Mouse (Mus musculus): ENCODE results near the gene Fancc.

Gene Fancc

DNA sequence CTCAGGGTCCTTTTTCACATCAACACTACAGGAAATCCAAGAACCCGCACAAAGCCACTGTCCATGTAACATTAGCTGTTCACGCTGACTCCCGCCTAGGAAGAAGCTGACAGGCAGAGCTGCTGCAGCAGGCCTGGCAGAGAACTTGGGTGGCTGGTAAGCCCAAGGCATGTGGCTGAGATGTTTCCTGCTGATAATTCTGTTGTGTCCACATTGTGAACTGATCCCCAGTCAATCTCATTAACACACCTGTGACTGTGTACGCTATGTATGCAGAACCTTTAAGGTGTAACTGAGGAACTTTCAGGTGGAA, 182.5 kb downstream of the Fancc start:
- DNase-seq, result no peak

DNA sequence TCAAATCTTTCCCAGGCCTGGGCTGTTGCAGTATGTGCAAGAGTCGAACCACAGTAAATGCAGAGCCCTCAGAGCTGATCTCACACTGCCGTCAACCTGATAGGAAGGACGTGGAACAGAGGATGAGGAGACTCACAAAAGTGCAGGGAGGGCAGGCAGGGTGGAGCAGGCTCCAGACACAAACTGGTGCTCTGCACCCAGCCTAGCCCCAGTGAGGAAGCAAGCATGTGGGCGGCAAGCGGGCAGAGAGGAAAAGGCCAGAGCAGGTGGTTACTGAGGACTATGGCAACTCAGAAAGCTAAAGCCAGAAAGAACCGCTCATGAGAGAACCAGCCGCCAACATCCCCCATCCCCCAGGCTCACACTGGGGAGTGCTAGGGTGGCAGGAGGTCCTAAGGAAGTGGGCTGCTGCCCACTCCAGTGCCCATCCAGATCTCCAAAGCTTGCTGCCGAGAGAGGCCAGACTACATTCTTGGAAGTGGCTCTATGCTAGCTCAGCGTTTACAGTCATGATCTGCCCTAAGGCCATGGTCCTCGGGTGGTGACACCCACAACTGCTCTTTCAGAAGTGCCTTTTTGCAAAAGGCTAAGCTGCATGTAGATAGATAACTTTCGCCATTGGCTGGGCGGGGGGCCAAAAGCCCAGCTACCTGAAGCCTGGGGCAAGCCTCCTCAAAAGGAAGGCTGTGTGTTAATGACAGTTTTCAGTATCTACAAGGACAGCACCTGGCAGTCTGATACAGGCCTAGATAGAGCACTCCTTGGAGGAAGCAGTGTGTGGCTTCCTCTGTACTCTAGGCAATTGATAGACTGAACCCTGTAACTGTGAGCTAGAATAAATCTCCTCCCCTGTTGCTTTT, 183.1 kb downstream of the Fancc start:
- DNase-seq, result no peak

DNA sequence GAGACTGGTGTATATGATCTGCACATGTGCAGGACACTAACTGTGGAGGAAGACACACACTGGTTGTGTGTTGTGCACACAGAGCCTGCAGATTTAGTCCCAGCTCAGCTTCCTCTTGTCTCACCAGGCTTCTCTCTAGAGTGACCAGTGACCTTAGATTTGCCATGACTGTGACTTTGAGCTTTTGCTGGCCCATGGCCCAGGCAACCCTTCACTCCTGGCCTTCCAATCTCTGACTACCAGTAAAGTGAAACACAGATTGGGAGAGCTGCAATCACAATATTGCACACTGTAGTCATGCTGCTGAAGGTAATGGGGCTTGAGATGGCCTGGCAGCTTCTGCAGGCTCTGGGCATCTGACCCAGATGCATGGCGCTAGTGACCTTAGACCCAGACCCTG, 183.8 kb downstream of the Fancc start:
- DNase-seq, result no peak

DNA sequence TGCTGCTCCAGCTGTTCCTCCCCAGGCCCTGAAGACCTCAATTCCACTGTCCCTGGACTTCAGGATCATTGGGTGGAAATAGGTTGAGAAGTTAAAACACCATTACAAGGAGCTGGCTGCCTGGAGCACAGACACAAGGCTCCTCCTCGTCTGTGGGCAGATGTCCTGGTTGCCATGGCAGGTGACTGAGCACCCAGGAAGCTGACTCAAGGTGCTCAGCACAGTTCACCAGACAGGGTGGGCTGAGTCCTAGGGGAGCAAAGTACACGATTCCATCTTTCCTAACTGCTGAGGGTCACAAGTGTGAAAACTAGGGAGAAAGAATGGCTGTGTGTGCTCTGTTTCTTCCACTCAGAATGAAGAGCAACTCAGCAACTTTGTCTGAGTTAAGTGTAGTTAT, 185.9 kb downstream of the Fancc start:
- no peak for DNase-seq

DNA sequence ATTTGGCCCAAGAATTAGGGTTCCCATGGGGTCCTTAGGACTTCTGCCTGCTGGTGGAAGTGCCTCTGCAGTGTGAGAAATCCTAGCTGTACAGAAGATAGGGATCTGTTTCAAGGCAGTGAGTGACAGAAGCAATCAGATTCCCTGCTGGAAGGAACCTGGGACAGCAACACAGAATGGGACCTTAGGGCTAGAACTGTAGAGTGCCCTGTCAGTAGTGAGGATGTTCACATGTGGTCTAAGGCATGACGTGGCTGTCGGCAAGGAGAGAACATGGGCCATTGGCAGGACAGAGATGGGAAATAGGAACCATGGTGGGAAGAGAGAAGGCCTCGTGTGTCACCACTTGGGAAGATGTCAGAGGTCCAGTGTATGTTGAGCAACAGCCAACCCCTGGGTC, 187.5 kb downstream of the Fancc start:
- DNase-seq, result no peak

DNA sequence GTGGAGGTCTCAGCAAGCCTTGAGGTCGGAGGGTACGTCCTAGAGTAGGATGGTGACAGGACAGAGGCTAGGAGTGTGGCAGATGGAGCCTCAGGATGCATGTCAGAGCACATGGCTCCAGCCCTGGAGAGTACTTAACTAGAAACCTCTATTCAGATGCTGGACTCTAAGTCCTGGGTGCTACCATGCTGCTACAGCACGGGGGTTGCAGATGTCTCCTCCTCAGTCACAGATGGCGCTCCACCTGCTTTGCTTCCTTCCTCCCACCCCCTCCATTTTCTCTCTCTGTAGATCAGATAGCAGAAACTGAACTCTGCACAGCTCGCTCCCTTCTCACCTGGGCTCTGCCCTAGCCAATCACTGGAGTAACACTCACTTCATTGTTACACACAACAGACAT, 190.3 kb downstream of the Fancc start:
- DNase-seq, result no peak

DNA sequence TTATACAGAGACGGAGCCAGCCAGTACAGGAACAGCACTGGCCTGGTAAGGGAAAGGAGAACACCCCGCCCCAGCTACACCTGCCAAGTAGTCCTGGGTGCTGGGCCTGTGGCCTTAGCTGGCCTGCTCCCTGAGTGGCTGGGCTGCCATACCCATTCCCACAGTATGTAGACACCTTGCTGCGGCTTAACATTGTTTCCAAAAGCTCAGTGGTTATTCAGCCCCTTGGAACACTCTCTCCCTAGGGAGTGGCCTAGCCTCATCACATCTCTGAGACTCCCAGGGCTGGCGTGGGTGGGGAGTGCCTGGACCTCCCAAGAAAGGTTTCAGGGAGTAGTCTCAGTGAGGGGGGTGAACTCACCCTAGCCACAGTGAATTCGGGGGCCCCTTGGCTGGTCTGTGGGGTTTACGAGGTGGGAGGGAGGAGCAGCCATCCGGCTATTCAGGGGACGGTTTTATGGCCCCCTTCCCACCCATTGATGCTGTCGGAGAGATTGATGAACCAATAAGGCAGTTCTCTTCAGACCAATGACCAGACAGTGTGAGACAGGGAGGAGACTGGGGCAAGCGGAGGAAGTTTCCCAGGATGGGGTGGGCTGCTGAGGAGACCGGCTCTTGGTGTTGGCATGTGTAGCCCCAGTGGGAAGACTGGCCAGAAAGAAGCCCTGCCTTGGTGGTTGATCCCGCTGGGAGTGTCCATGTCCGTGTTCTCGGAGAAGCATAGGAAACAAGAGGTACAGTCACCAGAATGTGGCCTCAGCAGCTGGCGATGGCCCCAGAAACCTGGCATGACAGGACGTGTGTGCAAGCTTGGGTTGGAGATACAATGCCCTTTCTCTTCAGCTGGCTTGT, 191.7 kb downstream of the Fancc start:
- no peak for DNase-seq

DNA sequence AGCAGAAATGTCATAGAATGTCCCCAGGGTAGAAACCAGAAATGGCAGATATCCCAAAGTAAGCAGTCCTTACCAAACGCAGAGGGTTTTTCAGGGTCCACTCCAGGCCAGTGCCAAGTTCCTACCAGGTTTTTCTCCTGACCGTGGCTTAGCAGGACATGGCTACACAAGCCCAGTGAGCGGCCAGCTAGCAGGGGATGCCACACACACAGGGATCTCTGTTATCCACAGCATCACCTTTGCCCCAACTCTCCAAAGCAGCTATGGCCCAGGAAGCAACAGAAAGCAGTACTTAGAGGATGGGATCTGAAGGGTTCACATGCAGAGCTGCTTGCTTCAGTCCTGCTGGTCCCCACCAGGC, 192.3 kb downstream of the Fancc start:
- no peak for DNase-seq

DNA sequence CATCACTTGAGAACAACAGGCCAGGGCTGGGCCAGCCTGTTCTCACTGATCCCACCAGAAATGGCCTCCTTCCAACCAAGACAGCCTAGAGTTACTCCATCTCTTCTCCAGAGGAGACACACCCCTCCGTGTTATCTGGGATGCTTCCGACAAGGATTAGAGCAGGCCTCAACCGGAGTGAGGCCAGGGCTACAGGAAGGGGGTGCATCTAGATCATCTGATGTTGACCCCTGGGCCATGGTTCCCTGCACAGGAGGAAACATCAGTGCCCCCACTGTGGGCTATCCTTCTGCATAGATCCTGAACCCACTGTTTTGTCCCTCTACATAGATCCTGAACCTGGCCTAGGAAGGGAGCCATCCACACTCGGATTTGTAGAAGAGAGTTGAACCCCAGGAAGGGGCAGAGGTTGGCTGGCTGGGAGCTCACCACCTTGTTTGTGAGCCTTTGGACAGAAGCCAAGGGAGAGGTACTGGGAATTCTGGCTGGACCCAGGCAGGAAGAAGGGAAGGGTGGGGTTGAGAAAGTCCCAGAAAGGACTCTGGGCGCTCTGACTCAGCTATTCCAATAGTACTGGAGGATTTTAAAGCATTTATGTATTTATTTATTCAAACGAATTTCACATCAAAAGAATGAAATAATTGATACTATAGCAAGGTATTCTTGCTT, 192.8 kb downstream of the Fancc start:
- DNase-seq, result no peak

DNA sequence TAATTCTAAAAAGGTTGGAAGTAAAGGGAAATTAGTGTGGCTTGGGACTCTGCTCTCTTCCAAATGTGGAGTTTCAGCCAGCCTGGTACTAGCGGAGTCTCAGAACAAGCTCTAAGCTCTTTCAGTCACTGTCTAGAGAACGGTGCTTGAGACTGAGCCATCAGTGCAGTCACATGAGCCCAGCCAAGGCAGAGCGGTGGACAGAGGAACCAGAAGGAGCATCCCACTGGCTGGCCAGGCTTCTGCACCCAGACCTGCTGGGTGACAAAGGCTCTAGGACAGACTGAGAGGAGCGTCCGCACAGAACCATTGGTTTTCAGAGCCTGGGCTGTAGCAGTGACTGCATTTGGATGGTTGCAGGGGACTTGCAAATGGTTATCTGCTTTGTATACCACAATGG, 194.7 kb downstream of the Fancc start:
- DNase-seq, result no peak

DNA sequence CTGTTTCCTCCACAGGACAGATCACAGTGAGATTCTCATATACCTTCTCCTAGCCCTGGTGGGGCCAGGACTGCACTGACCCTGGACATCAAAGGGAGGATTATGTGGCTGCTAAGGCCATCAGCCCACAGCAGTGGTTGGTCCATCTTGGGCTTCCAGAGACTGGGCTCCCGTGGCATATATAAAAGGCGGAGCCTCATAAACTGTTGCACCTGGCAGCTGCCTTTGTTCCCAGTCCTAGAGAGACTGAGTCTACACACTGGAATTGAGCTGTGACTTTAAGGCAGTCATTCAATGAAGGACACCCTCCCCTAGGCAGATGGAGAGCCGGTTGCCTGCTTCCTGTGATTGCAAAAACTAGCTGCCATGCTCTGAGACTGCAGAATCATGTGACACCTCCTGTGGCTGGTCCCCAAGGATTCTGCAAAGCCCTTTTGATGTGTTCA, 195.3 kb downstream of the Fancc start:
- no peak for DNase-seq

DNA sequence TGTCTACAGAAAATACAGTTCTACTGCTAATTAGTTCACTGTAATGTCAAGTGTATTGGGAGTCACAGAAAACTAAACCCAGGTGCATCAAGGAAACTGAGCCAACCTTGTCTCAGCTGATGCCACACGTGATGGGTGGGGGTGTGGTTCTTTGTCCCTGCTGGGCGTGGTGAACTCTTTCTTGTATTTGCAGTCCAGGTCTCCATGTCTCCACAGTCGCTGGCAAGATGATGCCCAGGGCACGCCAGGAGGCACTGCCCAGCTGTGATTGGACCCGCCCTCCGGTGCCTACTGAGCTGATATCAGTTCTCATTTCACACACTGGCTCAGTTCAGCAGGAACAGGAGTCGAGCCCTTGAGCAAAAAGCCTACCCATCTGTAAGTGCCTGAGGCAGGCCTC, 196.1 kb downstream of the Fancc start:
- no peak for DNase-seq

DNA sequence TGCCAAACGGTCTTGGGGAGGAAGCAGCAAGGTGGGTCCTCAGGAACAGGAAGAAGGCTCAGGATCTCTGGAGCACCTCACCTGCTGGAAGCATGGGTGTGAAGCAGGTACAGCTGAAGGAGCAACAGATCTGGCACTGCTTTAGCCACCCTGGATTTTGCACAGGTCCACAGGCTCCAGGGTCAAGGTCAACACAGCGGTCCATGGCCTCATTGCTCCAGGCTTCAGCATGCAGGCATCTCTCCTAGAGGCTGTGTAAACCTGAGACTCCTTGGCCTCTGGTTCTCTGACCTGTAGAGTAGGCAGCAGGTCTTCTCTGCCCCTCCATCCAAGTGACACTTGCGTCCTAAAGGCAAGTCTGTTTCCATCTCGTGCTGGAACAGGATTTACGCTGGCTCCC, 198.1 kb downstream of the Fancc start:
- no peak for DNase-seq

DNA sequence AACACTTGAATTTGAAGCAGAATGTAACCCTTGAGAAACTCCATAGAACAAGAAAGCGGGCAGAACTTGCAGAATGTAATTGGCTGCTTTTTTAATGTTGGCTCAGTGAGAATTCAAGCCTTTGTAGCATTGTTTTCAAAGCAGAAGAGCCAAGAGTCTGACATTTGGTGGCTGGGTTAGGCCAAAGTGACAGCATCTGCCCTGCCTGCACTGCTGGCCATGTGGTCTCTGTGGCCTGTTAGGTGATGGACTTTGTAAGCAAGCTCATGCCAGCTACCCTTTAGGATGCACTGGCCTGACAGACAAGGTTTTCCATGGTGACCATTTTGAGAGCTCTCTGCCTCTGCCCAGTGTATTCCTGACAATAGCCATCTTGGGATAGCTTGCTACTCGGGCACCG, 199.1 kb downstream of the Fancc start:
- no peak for DNase-seq

DNA sequence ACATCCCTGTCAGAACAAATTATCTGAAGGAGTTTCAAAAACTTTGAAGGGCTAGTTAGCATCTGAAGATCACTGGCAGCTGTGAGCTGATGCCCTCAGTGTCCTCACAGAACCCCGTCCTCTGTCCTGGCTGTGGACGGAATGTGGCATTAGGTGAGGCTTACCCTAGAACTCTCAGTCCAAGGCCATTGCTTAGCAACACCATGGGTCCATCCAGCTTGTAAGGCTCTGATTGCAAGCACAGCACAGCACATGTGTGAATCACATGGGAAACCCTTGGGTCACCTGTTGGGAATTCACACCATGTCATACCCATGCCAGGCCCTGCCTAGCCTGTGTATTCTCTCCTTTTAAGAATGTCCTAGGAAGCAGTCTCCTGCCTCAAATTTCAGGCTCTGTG, 200.1 kb downstream of the Fancc start:
- DNase-seq, result no peak

DNA sequence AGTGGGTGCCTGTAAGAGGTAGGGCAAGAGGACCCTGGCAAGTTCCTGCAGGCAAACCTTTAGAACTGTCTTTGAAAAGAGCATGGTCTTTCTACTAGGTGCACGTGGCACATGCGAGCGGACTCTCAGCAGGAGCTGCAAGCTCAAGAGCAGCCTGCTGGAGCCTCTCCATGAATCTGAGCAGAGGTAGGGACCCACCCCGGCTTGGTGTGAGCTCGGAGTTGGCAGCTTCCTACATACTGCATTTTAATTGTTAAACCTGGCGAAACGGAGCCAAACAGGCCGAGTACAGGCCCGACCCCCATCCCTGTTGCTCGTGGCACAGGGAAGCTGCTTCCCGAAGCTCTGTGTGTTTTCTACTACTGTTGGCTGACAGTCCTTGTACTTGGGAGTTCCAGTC, 200.8 kb downstream of the Fancc start:
- no peak for DNase-seq

DNA sequence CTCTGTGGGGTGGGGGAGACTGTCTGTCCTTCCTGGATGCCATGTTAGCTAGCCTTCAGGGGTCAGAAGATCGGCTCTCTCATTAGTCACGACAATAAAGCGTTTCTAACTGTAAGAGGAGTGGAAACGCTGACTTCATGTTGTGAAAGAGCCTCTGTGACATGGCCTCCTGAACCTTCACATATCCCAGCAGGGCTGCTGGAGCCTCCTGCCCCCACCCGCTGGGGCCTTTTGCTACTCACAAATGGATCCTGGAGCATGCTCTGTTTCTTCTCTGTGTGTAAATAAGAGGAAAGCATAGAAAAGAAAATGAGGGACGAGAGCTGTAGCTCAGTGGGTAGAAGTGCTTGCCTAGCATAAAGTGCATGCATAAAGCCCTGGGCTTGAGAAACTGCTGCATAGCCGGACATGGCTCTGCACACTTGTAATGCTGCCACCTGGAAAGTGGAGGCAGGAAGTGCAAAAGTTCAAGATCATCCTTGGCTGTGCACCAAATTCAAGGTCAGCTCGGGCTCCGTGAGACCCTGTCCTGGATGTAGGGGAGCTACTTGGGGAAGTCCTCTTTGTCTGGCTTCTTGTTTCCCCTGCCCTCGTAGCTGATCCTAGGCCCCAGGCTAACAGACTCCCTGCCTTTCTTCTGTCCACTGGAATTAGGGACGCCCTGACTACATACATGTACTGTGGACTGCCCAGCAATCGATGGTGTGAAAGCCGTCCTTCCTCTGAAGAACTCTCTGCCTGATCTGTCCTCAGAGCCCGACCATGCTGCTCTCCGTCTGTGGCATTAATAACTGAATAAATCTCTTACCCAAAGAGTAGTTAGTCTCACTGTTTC, 202.5 kb downstream of the Fancc start:
- peak; percentile 65 for DNase-seq

DNA sequence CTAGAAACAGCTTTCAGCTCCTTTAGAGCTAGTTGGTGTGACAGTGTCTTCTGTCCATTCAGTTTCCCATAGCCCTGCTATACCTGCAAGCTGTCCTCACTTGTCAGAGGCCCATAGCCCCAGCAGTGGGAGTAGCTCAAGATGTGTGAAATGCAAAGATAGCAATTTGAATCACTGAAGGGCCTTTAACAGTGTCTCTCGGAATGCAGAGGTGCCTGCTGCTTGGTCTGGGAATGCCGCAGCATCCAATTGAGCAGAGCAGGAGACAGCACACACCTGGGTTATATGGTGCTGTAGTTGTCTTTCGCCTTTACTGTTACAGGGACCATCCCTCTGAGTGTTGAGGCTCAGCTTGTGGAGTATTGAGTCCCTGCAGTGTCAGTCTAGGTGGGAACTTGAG, 203.4 kb downstream of the Fancc start:
- DNase-seq, result no peak

DNA sequence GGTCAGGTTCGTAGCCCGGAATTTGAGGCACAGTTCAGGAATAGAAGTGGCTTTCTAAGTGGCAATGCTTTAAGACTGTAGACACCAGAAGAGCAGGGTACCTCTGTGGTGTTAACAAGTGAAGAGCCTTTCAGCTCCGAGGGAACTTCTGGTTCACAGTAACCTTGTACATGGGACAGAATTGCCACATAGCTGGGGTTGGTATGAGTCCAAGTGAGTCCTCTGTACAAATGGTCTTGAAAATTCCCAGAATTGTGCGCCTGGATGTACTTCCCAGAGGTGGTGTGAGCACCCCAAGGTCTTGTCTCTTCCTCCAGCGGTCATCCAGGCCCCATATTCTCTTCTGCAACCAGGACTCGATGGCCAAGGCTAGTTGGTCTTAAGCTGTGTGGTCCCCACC, 206.1 kb downstream of the Fancc start:
- DNase-seq, result no peak

DNA sequence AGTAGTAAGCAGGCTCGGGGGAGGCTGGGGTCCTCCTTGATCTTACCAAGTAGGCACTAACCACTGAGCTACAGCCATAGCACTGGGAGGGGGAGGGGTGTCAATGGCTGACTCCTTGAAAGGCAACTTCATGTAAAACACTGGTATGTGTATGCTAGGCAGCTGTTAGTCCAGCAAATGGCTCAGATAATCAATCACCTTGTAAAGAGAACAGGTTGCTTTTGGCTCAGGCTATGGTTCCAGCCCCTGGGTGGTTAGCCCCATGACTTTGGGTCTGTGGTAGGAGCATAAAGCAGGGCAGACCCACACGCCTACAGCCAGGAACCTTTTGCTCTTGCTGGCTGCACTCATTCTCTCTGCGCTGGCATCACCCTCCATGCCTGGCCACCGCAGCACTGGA, 207.0 kb downstream of the Fancc start:
- no peak for DNase-seq

DNA sequence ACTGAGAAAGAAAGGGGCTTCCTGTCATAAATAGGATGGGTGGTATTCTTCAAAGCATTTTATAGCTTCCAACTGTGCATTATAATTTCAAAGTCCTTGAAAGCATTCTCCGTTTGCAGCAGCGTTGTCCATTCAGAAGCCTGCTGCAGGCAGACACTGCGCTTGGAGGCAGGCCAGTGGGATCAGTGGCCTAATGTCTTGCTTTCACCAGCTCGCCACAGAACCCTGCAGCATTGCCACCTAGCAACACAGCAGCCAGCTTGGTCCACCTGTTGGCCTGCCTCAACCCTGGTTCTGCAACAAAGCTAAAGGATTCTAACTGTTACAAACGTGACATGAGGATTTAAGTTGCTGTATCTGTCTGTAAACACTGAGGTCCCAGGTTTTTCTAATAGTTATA, 207.4 kb downstream of the Fancc start:
- no peak for DNase-seq

DNA sequence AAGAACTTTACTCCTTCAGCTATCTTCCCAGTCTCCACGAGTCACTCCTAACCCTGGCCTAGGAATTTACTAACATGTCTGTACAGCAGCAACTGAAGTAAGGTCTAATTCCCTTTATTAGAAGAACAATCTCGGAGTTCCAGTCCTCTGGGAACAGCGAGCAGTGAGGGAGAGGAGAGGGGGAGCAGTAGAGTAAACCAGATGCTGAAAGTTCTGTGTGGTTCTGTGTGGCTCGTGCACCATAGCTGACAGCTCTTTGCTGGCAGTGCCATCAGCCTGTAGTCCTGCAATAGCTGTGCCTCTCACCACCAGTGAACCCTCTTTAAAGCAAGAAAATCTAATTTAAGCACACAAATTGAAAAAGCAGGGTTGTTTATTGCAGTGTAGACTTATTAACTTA, 207.9 kb downstream of the Fancc start:
- DNase-seq, result no peak

DNA sequence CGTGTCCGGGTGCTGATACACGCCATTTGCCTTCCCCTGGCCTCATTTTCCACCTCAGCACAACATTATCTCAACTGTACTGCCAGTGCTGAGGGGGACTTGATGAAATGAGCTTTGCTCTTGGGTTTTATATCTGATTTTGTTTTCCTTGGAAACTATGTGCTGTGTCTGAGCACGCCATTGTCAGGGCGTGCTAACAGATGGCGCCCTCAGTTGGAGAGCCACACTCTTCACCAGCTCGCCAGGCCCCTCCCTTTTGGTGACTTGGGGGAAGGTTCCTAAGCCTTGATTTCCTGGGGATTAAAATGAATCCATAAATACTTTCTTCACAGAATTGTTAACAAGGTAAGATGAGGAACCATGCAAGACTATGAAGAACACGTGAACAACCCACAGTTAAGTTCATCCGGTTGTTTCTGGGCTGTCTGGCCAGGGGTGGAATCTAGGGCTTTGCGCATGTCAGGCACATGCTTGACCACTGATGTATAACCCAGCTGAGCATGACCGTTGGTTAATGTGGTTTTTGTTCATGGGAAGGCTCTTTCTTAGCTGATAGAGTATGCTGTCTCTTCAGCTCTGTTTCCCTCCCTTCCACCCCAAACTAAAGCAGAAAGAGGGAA, 210.5 kb downstream of the Fancc start:
- no peak for DNase-seq
